Mouse (Mus musculus) intestine, embryonic 16.5 days (tissue): Measurements from ENCODE around the gene Rnf135. TPM values are rescaled to one million over a fixed set of nuclear protein-coding genes. Genes with fewer than 3 reads are reported as not detected.

Experiments used
- ATAC-seq: fragments of 200-750 bp; cut with Nextera tagmentation; 2 replicates; pipeline ENCODE4 v1.8.0; 2017; ENCODE audit warnings: moderate TSS enrichment, moderate library complexity
- H3K27ac ChIP-seq: fragments of 300-500 bp; sonication (generic); 2 replicates; pipeline ENCODE4 v1.5.1; 2014; ENCODE audit warnings: mild to moderate bottlenecking, low read length
- H3K27me3 ChIP-seq: fragments of 300-500 bp; sonication (generic); replicated peaks from 2 replicates; pipeline ENCODE4 v1.6.1; 2014; ENCODE audit warnings: low read length, control low read depth, mixed read lengths; ENCODE audit not compliant: control insufficient read depth, insufficient read depth
- H3K36me3 ChIP-seq: fragments of 300-500 bp; sonication (generic); 2 replicates; pipeline ENCODE4 v1.6.1; 2014; ENCODE audit warnings: low read length, control low read depth; ENCODE audit not compliant: control insufficient read depth, insufficient read depth
- H3K4me1 ChIP-seq: fragments of 300-500 bp; sonication (generic); 2 replicates; pipeline ENCODE4 v1.6.1; 2014; ENCODE audit warnings: low read length, control low read depth, mixed read lengths; ENCODE audit not compliant: control insufficient read depth, insufficient read depth
- H3K4me2 ChIP-seq: fragments of 300-500 bp; sonication (generic); 2 replicates; pipeline ENCODE4 v1.6.1; 2014; ENCODE audit warnings: low read depth, low read length, control low read depth
- H3K4me3 ChIP-seq: fragments of 300-500 bp; sonication (generic); 2 replicates; pipeline ENCODE4 v1.5.1; 2014; ENCODE audit warnings: mild to moderate bottlenecking, low read length
- H3K9ac ChIP-seq: fragments of 300-500 bp; sonication (generic); 2 replicates; pipeline ENCODE4 v1.6.1; 2014; ENCODE audit warnings: low read depth, low read length
- H3K9me3 ChIP-seq: fragments of 300-500 bp; sonication (generic); 2 replicates; pipeline ENCODE4 v1.6.1; 2016; ENCODE audit warnings: low read length, control low read depth; ENCODE audit not compliant: control insufficient read depth
- WGBS: fragments of 180-500 bp; shearing (Covaris S2); extraction: QIAGEN DNeasy Blood & Tissue Kit; methylation state at CpG from one replicate; pipeline ENCODE4 v1.1.7; 2014; 5-methylcytosine and 5-hydroxymethylcytosine counted together
- polyA plus RNA-seq: library from polyadenylated mRNA; unstranded; fragments of >200 nt; fragmentation: Nextera tagmentation; extraction: Ambion mirVana; gene quantifications from 2 replicates; pipeline ENCODE4 v1.2.1, GENCODE M21; 2015

The Rnf135 gene
- polyA plus RNA-seq, 1 experiment from 2014 or later = 11.8 TPM

GRCm38 (mm10) chr11:80247026-80247425 is 63.4 kb downstream of the Rnf135 start:
- H3K27ac ChIP-seq = no peak overlapping the region
- H3K9me3 ChIP-seq = no peaks in the 10 kb centered on the region
- ATAC-seq = no peak
- peaks cover 9% of the 10 kb centered on the region; the same call in 1 of the 2 replicates for H3K36me3 ChIP-seq
- H3K4me1 ChIP-seq = no peaks in the 10 kb centered on the region
- no peaks in the 10 kb centered on the region for H3K27me3 ChIP-seq
- H3K4me2 ChIP-seq = no peak overlapping the region
- no peak overlapping the region for H3K4me3 ChIP-seq
- H3K9ac ChIP-seq = no peak overlapping the region

- Histone ChIP-seq H3K27me3 (no peaks in the 10 kb centered on the region), H3K36me3 (peaks cover 9% of the 10 kb centered on the region; the same call in 1 of the 2 replicates), H3K9me3 (no peaks in the 10 kb centered on the region), H3K4me3 (no peak overlapping the region), H3K4me1 (no peaks in the 10 kb centered on the region), H3K4me2 (no peak overlapping the region), H3K27ac (no peak overlapping the region), H3K9ac (no peak overlapping the region)
- WGBS = 88% methylated on average over 3 of the region's 3 CpGs
- no peak for ATAC-seq
Measured at GRCm38 (mm10) chr11:80248531-80248930, 64.9 kb downstream of the Rnf135 start.

Other genes starting within 250 kb of the Rnf135 start
- gene Utp6, start 221.5 kb upstream of the Rnf135 start, polyA plus RNA-seq = 41.5 and 44.7 TPM in 2 replicates
- 13.6 and 14.3 TPM in 2 replicates for gene Suz12, start 190.7 kb upstream of the Rnf135 start, polyA plus RNA-seq
- 21.8 and 22.9 TPM in 2 replicates for gene Crlf3, start 102.9 kb upstream of the Rnf135 start, polyA plus RNA-seq
- 4.7 and 5.6 TPM in 2 replicates for gene Atad5, start 94.5 kb upstream of the Rnf135 start, polyA plus RNA-seq
- gene Tefm, start 41.7 kb upstream of the Rnf135 start, polyA plus RNA-seq = 28.8 and 33.1 TPM in 2 replicates
- gene Adap2, start 29.7 kb upstream of the Rnf135 start, polyA plus RNA-seq = 4.9 and 5.1 TPM in 2 replicates
- 36.8 and 38.0 TPM in 2 replicates for gene Rhot1, start 25.2 kb downstream of the Rnf135 start, polyA plus RNA-seq
- 2.0 and 2.1 TPM in 2 replicates for gene Rhbdl3, start 117.1 kb downstream of the Rnf135 start, polyA plus RNA-seq
- gene 5730455P16Rik, start 194.2 kb downstream of the Rnf135 start, polyA plus RNA-seq = 11.5 and 14.9 TPM in 2 replicates
- 170 and 172 TPM in 2 replicates for gene Zfp207, start 199.4 kb downstream of the Rnf135 start, polyA plus RNA-seq
- 259 and 281 TPM in 2 replicates for gene Psmd11, start 244.8 kb downstream of the Rnf135 start, polyA plus RNA-seq